In the genomic region with DNA sequence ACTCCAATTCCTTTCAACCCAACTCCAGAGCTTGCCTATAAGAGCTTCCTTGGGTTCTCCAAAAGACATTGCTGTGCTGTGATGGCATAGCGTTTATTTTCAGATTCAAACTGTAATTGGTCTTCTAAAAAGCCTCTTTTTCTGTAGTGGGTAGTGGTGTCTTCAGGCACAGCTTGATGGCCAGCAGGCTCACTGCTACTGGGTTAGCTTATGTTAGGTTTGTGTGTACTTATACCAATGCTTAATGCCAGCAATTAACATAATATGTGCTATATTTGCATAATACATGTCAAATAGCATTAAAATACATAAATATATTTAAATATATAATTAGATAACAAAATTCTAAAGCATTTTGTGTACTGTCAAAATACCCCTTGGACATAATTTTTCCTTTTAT, we compare ENCODE assay signal across 18 mouse cellular contexts.
DNase-seq lines count a peak whose midpoint lies in the region; ATAC-seq lines count a peak whose summit lies in the region.
"Had no signal": no experiment of that assay in that cellular context is flagged by ENCODE, and none has a peak within 500 bp of the region (broad histone marks: within the 10 kb centered on the region; RNA-seq: fewer than 3 reads in every experiment).

No protein-coding gene starts in this region.

- peak; percentile 35 for DNase-seq in heart, adult 11 months
- DNase-seq in heart, postnatal 14 days = no peak
- DNase-seq: adrenal gland, adult 2 months; adrenal gland, postnatal 10 days; adrenal gland, postnatal 25 days; cerebellum, adult 11 months; cerebellum, adult 18-20 months; cerebellum, adult 8-10 months; cerebellum, adult 9-11 months; cerebellum, postnatal 14 days; cerebellum, postnatal 36 days; embryo, embryonic 11 days had no signal

- H3K4me2 ChIP-seq in forebrain, embryonic 16.5 days (ENCODE audit: low read length) = no peak overlapping the region
- H3K4me2 ChIP-seq in forebrain, embryonic 12.5 days = no peak overlapping the region
- H3K4me2 ChIP-seq: embryonic facial prominence, embryonic 13.5 days; embryonic facial prominence, embryonic 15.5 days had no signal

- no peak overlapping the region for H3K9ac ChIP-seq in forebrain, embryonic 16.5 days (replicated peaks; ENCODE audit: low read depth, low read length)
- no peak overlapping the region for H3K9ac ChIP-seq in forebrain, embryonic 12.5 days
- H3K9ac ChIP-seq: embryonic facial prominence, embryonic 13.5 days; embryonic facial prominence, embryonic 15.5 days had no signal

- H3K4me3 ChIP-seq in forebrain, embryonic 16.5 days (replicated peaks; ENCODE audit: low read length) = no peak overlapping the region
- no peak overlapping the region for H3K4me3 ChIP-seq in forebrain, embryonic 12.5 days (replicated peaks)
- H3K4me3 ChIP-seq: embryonic facial prominence, embryonic 13.5 days; embryonic facial prominence, embryonic 15.5 days; erythroblast, embryonic 14.5 days; forebrain, embryonic 10.5 days had no signal

- H3K27me3 ChIP-seq in forebrain, embryonic 16.5 days (replicated peaks; ENCODE audit: control insufficient read depth, insufficient read depth, low read length) = no peaks in the 10 kb centered on the region
- no peaks in the 10 kb centered on the region for H3K27me3 ChIP-seq in forebrain, embryonic 12.5 days
- H3K27me3 ChIP-seq: embryonic facial prominence, embryonic 13.5 days; embryonic facial prominence, embryonic 15.5 days had no signal

- no peak overlapping the region for H3K27ac ChIP-seq in forebrain, embryonic 16.5 days (ENCODE audit: low read length)
- no peak overlapping the region for H3K27ac ChIP-seq in forebrain, embryonic 12.5 days
- H3K27ac ChIP-seq: embryonic facial prominence, embryonic 13.5 days; embryonic facial prominence, embryonic 15.5 days; forebrain, embryonic 10.5 days had no signal

- peak; percentile 78 for ATAC-seq in forebrain, embryonic 16.5 days
- no peak for ATAC-seq in forebrain, embryonic 12.5 days (ENCODE audit: low FRiP score)

- H3K4me1 ChIP-seq in forebrain, embryonic 16.5 days (replicated peaks; ENCODE audit: control insufficient read depth, insufficient read depth, low read length) = no peaks in the 10 kb centered on the region
- peaks cover 2% of the 10 kb centered on the region; the same call in 1 of the 2 replicates for H3K4me1 ChIP-seq in forebrain, embryonic 12.5 days
- H3K4me1 ChIP-seq: embryonic facial prominence, embryonic 13.5 days; embryonic facial prominence, embryonic 15.5 days; forebrain, embryonic 10.5 days had no signal

- WGBS in forebrain, embryonic 16.5 days = 85% methylated on average over 1 of the region's 1 CpGs
- WGBS in forebrain, embryonic 12.5 days = 82% methylated on average over 1 of the region's 1 CpGs

- H3K9me3 ChIP-seq in forebrain, embryonic 16.5 days (ENCODE audit: control insufficient read depth, low read length) = no peaks in the 10 kb centered on the region
- H3K9me3 ChIP-seq in forebrain, embryonic 12.5 days = no peaks in the 10 kb centered on the region
- H3K9me3 ChIP-seq: embryonic facial prominence, embryonic 13.5 days; embryonic facial prominence, embryonic 15.5 days; forebrain, embryonic 10.5 days had no signal

- no peaks in the 10 kb centered on the region for H3K36me3 ChIP-seq in forebrain, embryonic 16.5 days (ENCODE audit: control insufficient read depth, insufficient read depth)
- no peaks in the 10 kb centered on the region for H3K36me3 ChIP-seq in forebrain, embryonic 12.5 days (replicated peaks)
- H3K36me3 ChIP-seq: embryonic facial prominence, embryonic 13.5 days; embryonic facial prominence, embryonic 15.5 days; forebrain, embryonic 10.5 days had no signal

- intact Hi-C loops in heart, postnatal 14 days (cut with DNase I) = no loop called here
